Mouse (Mus musculus): ENCODE measurements around the gene Usp34. TPM values are rescaled to one million over a fixed set of nuclear protein-coding genes. Genes with fewer than 3 reads are reported as not detected.

The Usp34 gene
- polyA plus RNA-seq, 1 experiment from 2014 or later = 30.7 TPM

GRCm38 (mm10) chr11:23520473-23521205, 213.9 kb downstream of the Usp34 start, which contains the start of gene 1700093K21Rik:
TSS of gene 1700093K21Rik (minus strand) at chr11:23521155.
- Histone ChIP-seq H3K4me1 (no peaks in the 10 kb centered on the region), H3K9ac (no peak within 1 kb of the TSS), H3K36me3 (no peaks in the 10 kb centered on the region), H3K4me3 (no peak within 1 kb of the TSS), H3K9me3 (no peaks in the 10 kb centered on the region), H3K27ac (no peak within 1 kb of the TSS), H3K27me3 (no peaks in the 10 kb centered on the region), H3K4me2 (replicated peaks) (no peak within 1 kb of the TSS)
- WGBS = 50% methylated on average over 5 of the region's 5 CpGs
- no peak for ATAC-seq (ENCODE audit: low FRiP score, low read depth)

GRCm38 (mm10) chr11:23537446-23537845, 230.8 kb downstream of the Usp34 start:
- H3K36me3 ChIP-seq = no peaks in the 10 kb centered on the region
- no peaks in the 10 kb centered on the region for H3K4me1 ChIP-seq
- 91% methylated on average over 2 of the region's 2 CpGs for WGBS
- no peak for ATAC-seq (ENCODE audit: low FRiP score, low read depth)
- no peak overlapping the region for H3K27ac ChIP-seq
- no peak overlapping the region for H3K4me2 ChIP-seq (replicated peaks)
- H3K4me3 ChIP-seq = no peak overlapping the region
- no peaks in the 10 kb centered on the region for H3K27me3 ChIP-seq
- no peak overlapping the region for H3K9ac ChIP-seq
- H3K9me3 ChIP-seq = no peaks in the 10 kb centered on the region

Small RNA genes lying within 50 kb of the gene (microRNA-seq; reads per million reads assigned to microRNA genes)
- gene Gm47279 = not detected

Other genes with a start within 250 kb of the Usp34 start
- gene Xpo1, start 50.9 kb upstream of the Usp34 start, polyA plus RNA-seq (2015; fragmentation: Nextera tagmentation; extraction: Ambion mirVana) = 102 and 116 TPM in 2 replicates
- gene Ahsa2, start 191.1 kb downstream of the Usp34 start, polyA plus RNA-seq (2015; fragmentation: Nextera tagmentation; extraction: Ambion mirVana) = 101 and 108 TPM in 2 replicates
- not detected in 2 replicates for gene 1700093K21Rik, start 214.3 kb downstream of the Usp34 start, polyA plus RNA-seq (2015; fragmentation: Nextera tagmentation; extraction: Ambion mirVana)

Data from limb, embryonic 13.5 days (tissue).